Mouse (Mus musculus): ENCODE data around the gene St14.

St14 gene

GRCm38 (mm10) chr9:31122464-31123030 lies 9.1 kb downstream of the St14 start:
- no peak for DNase-seq (ENCODE audit: extremely low spot score)

GRCm38 (mm10) chr9:31120533-31120915 lies 11.1 kb downstream of the St14 start:
- no peak for DNase-seq (ENCODE audit: extremely low spot score)

- DNase-seq (ENCODE audit: extremely low spot score), result no peak
Observed at GRCm38 (mm10) chr9:31119882-31120532, 11.6 kb downstream of the St14 start.

- no peak for DNase-seq (ENCODE audit: extremely low spot score)
Observed at GRCm38 (mm10) chr9:31119405-31119804, 12.2 kb downstream of the St14 start.

- DNase-seq (ENCODE audit: extremely low spot score), result peak; percentile 66
Observed at GRCm38 (mm10) chr9:31118520-31119298, 12.9 kb downstream of the St14 start.

GRCm38 (mm10) chr9:31117488-31117887 lies 14.2 kb downstream of the St14 start:
- DNase-seq (ENCODE audit: extremely low spot score), result no peak

- no peak for DNase-seq (ENCODE audit: extremely low spot score)
Observed at GRCm38 (mm10) chr9:31117088-31117487, 14.6 kb downstream of the St14 start.

GRCm38 (mm10) chr9:31115586-31115985 lies 16.1 kb downstream of the St14 start:
- DNase-seq (ENCODE audit: extremely low spot score), result no peak

GRCm38 (mm10) chr9:31108464-31108863 lies 23.2 kb downstream of the St14 start:
- no peak for DNase-seq (ENCODE audit: extremely low spot score)

- DNase-seq (ENCODE audit: extremely low spot score), result no peak
Observed at GRCm38 (mm10) chr9:31098118-31098517, 33.5 kb downstream of the St14 start.

- no peak for DNase-seq (ENCODE audit: extremely low spot score)
Observed at GRCm38 (mm10) chr9:31097088-31098082, 34.3 kb downstream of the St14 start.

- no peak for DNase-seq (ENCODE audit: extremely low spot score)
Observed at GRCm38 (mm10) chr9:31092833-31093195, 38.8 kb downstream of the St14 start.

GRCm38 (mm10) chr9:31092111-31092832 lies 39.4 kb downstream of the St14 start:
- DNase-seq (ENCODE audit: extremely low spot score), result no peak

- no peak for DNase-seq (ENCODE audit: extremely low spot score)
Observed at GRCm38 (mm10) chr9:31091162-31091581, 40.5 kb downstream of the St14 start.

GRCm38 (mm10) chr9:31090081-31091023 lies 41.3 kb downstream of the St14 start:
- no peak for DNase-seq (ENCODE audit: extremely low spot score)

- no peak for DNase-seq (ENCODE audit: extremely low spot score)
Observed at GRCm38 (mm10) chr9:31089541-31089940, 42.1 kb downstream of the St14 start.

- DNase-seq (ENCODE audit: extremely low spot score), result no peak
Observed at GRCm38 (mm10) chr9:31088883-31089282, 42.8 kb downstream of the St14 start.

GRCm38 (mm10) chr9:31088116-31088515 lies 43.5 kb downstream of the St14 start:
- no peak for DNase-seq (ENCODE audit: extremely low spot score)

GRCm38 (mm10) chr9:31087466-31087865 lies 44.2 kb downstream of the St14 start:
- DNase-seq (ENCODE audit: extremely low spot score), result no peak

- DNase-seq (ENCODE audit: extremely low spot score), result no peak
Observed at GRCm38 (mm10) chr9:31086754-31087145, 44.9 kb downstream of the St14 start.
